ENCODE assay signal across 11 mouse cellular contexts in the genomic region with DNA sequence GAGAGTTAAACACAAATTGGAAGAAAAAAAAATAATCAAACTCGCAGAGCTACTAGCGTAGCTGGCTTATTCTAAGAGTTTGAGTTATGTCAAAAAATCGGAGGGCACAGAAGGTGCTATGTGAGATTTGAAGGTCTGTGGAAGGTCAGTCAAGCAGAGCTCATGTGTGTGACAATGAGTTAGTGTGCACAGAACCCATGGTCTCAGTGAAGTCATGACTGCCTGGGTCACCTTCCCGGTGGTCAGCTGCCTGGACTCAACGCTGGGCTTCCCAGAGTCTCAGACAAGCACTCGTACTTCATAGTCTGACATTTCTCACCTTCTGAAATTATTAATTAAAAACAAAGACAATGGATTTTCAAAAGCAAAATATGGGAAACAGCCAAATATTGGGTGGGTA. TPM values are rescaled to one million over a fixed set of nuclear protein-coding genes. Genes with fewer than 3 reads are reported as not detected.
DNase-seq lines count a peak whose midpoint lies in the region; ATAC-seq lines count a peak whose summit lies in the region.
"Had no signal": no experiment of that assay in that cellular context is flagged by ENCODE, and none has a peak within 500 bp of the region (broad histone marks: within the 10 kb centered on the region; RNA-seq: fewer than 3 reads in every experiment).

No protein-coding gene starts in this region.

- H3K4me2 ChIP-seq in heart, embryonic 13.5 days = peak overlapping the region; percentile 35
- 0 out of 2 replicates have a peak overlapping the region, but pooled peaks have one; percentile 16 for H3K4me2 ChIP-seq in heart, embryonic 15.5 days
- no peak overlapping the region for H3K4me2 ChIP-seq in limb, embryonic 11.5 days (ENCODE audit: low read depth, severe bottlenecking)
- H3K4me2 ChIP-seq: midbrain, embryonic 12.5 days; neural tube, embryonic 12.5 days had no signal

- intact Hi-C loops in heart, postnatal 14 days (cut with DNase I) = no loop called here

- WGBS in heart, embryonic 13.5 days = 33% methylated on average over 6 of the region's 6 CpGs
- WGBS in embryonic facial prominence, embryonic 10.5 days = 85% methylated on average over 6 of the region's 6 CpGs
- WGBS in heart, embryonic 15.5 days = 36% methylated on average over 6 of the region's 6 CpGs
- 78% methylated on average over 6 of the region's 6 CpGs for WGBS in limb, embryonic 11.5 days

- no peak for ATAC-seq in heart, embryonic 13.5 days (ENCODE audit: extremely low read depth, insufficient number of reproducible peaks, low FRiP score, low TSS enrichment)
- ATAC-seq in heart, embryonic 15.5 days (replicated peaks; ENCODE audit: insufficient number of reproducible peaks, insufficient read depth, low FRiP score, low read depth) = no peak
- ATAC-seq in limb, embryonic 11.5 days (ENCODE audit: insufficient number of reproducible peaks, low FRiP score, low TSS enrichment, low read depth) = 0 out of 2 replicates have a peak, but pooled peaks have one; percentile 28
- no peak for ATAC-seq in erythroid progenitor cell, adult 5-6 weeks (replicated peaks; ENCODE audit: low FRiP score, poor library complexity, severe bottlenecking)

- H3K27me3 ChIP-seq in heart, embryonic 13.5 days (replicated peaks) = no peaks in the 10 kb centered on the region
- no peaks in the 10 kb centered on the region for H3K27me3 ChIP-seq in embryonic facial prominence, embryonic 10.5 days (replicated peaks; ENCODE audit: low read depth, poor library complexity, severe bottlenecking)
- H3K27me3 ChIP-seq in heart, embryonic 15.5 days = no peaks in the 10 kb centered on the region
- no peaks in the 10 kb centered on the region for H3K27me3 ChIP-seq in limb, embryonic 11.5 days (ENCODE audit: control insufficient read depth, insufficient read depth, low read length)
- H3K27me3 ChIP-seq: midbrain, embryonic 12.5 days; neural tube, embryonic 12.5 days had no signal

- DNase-seq in heart, postnatal 14 days = no peak
- no peak for DNase-seq in embryonic facial prominence, embryonic 10.5 days (ENCODE audit: low spot score)
- DNase-seq in limb, embryonic 11.5 days (ENCODE audit: low spot score) = no peak
- no peak for DNase-seq in layer of hippocampus, adult 18-20 months (ENCODE audit: low spot score in 2 of 2)
- DNase-seq: cerebellum, adult 9-11 months; thymus, postnatal 14 days had no signal

- H3K9ac ChIP-seq in heart, embryonic 13.5 days = peak overlapping the region; percentile 70
- peak overlapping the region; percentile 40; the same call in 1 of the 2 replicates for H3K9ac ChIP-seq in heart, embryonic 15.5 days
- H3K9ac ChIP-seq in limb, embryonic 11.5 days (ENCODE audit: low read length) = no peak overlapping the region
- H3K9ac ChIP-seq: midbrain, embryonic 12.5 days; neural tube, embryonic 12.5 days had no signal

- no peaks in the 10 kb centered on the region for H3K9me3 ChIP-seq in heart, embryonic 13.5 days
- H3K9me3 ChIP-seq in embryonic facial prominence, embryonic 10.5 days = no peaks in the 10 kb centered on the region
- no peaks in the 10 kb centered on the region for H3K9me3 ChIP-seq in heart, embryonic 15.5 days (replicated peaks)
- H3K9me3 ChIP-seq in limb, embryonic 11.5 days (ENCODE audit: control insufficient read depth, low read length) = no peaks in the 10 kb centered on the region
- H3K9me3 ChIP-seq: midbrain, embryonic 12.5 days; neural tube, embryonic 12.5 days had no signal

- H3K4me1 ChIP-seq in heart, embryonic 13.5 days = peaks cover 94% of the 10 kb centered on the region
- H3K4me1 ChIP-seq in embryonic facial prominence, embryonic 10.5 days = peaks cover 52% of the 10 kb centered on the region
- peaks cover 80% of the 10 kb centered on the region for H3K4me1 ChIP-seq in heart, embryonic 15.5 days (replicated peaks)
- H3K4me1 ChIP-seq in limb, embryonic 11.5 days (ENCODE audit: control insufficient read depth, insufficient read depth, low read length) = peaks cover 26% of the 10 kb centered on the region
- H3K4me1 ChIP-seq: midbrain, embryonic 12.5 days; neural tube, embryonic 12.5 days had no signal

- H3K36me3 ChIP-seq in heart, embryonic 13.5 days = peaks cover 29% of the 10 kb centered on the region
- H3K36me3 ChIP-seq in embryonic facial prominence, embryonic 10.5 days (replicated peaks) = no peaks in the 10 kb centered on the region; the same call in none of the 2 replicates
- no peaks in the 10 kb centered on the region for H3K36me3 ChIP-seq in heart, embryonic 15.5 days
- no peaks in the 10 kb centered on the region for H3K36me3 ChIP-seq in limb, embryonic 11.5 days (ENCODE audit: control insufficient read depth, insufficient read depth, low read length)
- H3K36me3 ChIP-seq: midbrain, embryonic 12.5 days; neural tube, embryonic 12.5 days had no signal

- H3K4me3 ChIP-seq in heart, embryonic 13.5 days = no peak overlapping the region
- H3K4me3 ChIP-seq in embryonic facial prominence, embryonic 10.5 days = no peak overlapping the region
- H3K4me3 ChIP-seq in heart, embryonic 15.5 days = no peak overlapping the region
- H3K4me3 ChIP-seq in limb, embryonic 11.5 days (ENCODE audit: low read depth, low read length) = no peak overlapping the region
- H3K4me3 ChIP-seq: midbrain, embryonic 12.5 days; neural tube, embryonic 12.5 days had no signal

- peak overlapping the region; percentile 98 for H3K27ac ChIP-seq in heart, embryonic 13.5 days (replicated peaks)
- H3K27ac ChIP-seq in embryonic facial prominence, embryonic 10.5 days (replicated peaks) = peak overlapping the region; percentile 37; the same call in 1 of the 2 replicates
- peak overlapping the region; percentile 97 for H3K27ac ChIP-seq in heart, embryonic 15.5 days
- peak overlapping the region; percentile 38 for H3K27ac ChIP-seq in limb, embryonic 11.5 days (replicated peaks; ENCODE audit: low read depth, low read length)
- H3K27ac ChIP-seq: midbrain, embryonic 12.5 days; neural tube, embryonic 12.5 days had no signal

RNA-seq across cellular contexts. Expression of a gene that starts 26.4 kb away (rescaled TPM):
- polyA plus RNA-seq in heart, embryonic 13.5 days (2015; fragmentation: Nextera tagmentation; extraction: Ambion mirVana) = 29.9 and 30.1 TPM in 2 replicates
- 10 to 100 TPM; 27.4 to 29.5 TPM for total RNA-seq in heart, postnatal 14 days (2021)
- 12.4 and 12.5 TPM in 2 replicates for polyA plus RNA-seq in embryonic facial prominence, embryonic 10.5 days (2016; fragmentation: Nextera tagmentation; extraction: Ambion mirVana)
- polyA plus RNA-seq in heart, embryonic 15.5 days (2015; fragmentation: Nextera tagmentation; extraction: Ambion mirVana) = 26.7 and 33.6 TPM in 2 replicates
- polyA plus RNA-seq in limb, embryonic 11.5 days (2014; fragmentation: Nextera tagmentation; extraction: Ambion mirVana) = 25.2 and 27.5 TPM in 2 replicates
- 1.7 and 4.7 TPM in 2 replicates for total RNA-seq in erythroid progenitor cell, adult 5-6 weeks (2015; ENCODE audit: low replicate concordance)
- total RNA-seq in erythroid progenitor cell, adult 5-6 weeks (2017; ENCODE audit: low replicate concordance) = 0.38 and 1.4 TPM in 2 replicates
- 1 to 10 TPM; 9.3 to 9.4 TPM for total RNA-seq in layer of hippocampus, adult 18-20 months (2021)

Comparison
In these comparisons a context has a peak if more than half of its experiments do, and no peak if none do; other contexts are left out.
1. H3K27ac ChIP-seq: peak in every context shown above with its lines; median percentile 98 in heart, embryonic 13.5 days; 97 in heart, embryonic 15.5 days; 38 in limb, embryonic 11.5 days; 37 in embryonic facial prominence, embryonic 10.5 days.